Mouse (Mus musculus) olfactory bulb, adult 2 months (tissue): ENCODE results near the gene 6330409D20Rik. TPM values are rescaled to one million over a fixed set of nuclear protein-coding genes. Genes with fewer than 3 reads are reported as not detected.

ENCODE experiments used
- H3K27ac ChIP-seq: fragments of 200-500 bp; 2 replicates; pipeline ENCODE4 v1.5.1; 2012; ENCODE audit warnings: low read depth, low read length; ENCODE audit not compliant: insufficient read depth
- H3K4me1 ChIP-seq: fragments of 200-500 bp; 2 replicates; pipeline ENCODE4 v1.6.1; 2012; ENCODE audit warnings: low read length; ENCODE audit not compliant: control insufficient read depth, insufficient read depth
- H3K4me3 ChIP-seq: fragments of 200-500 bp; 2 replicates; pipeline ENCODE4 v1.5.1; 2012; ENCODE audit warnings: mild to moderate bottlenecking, low read depth, low read length, moderate library complexity; ENCODE audit not compliant: insufficient read depth
- CTCF ChIP-seq: fragments of 200-500 bp; IDR thresholded peaks from 2 replicates; pipeline ENCODE4 v1.5.1; 2012; ENCODE audit warnings: low read depth, mild to moderate bottlenecking, low read length, moderate library complexity; ENCODE audit not compliant: insufficient read depth
- POLR2A ChIP-seq: fragments of 200-500 bp; IDR thresholded peaks from 2 replicates; pipeline ENCODE4 v1.6.1; 2012; ENCODE audit warnings: mild to moderate bottlenecking, low read depth, low read length, moderate library complexity; ENCODE audit not compliant: insufficient read depth
- WGBS: fragments of 180-500 bp; shearing (Covaris S2); methylation state at CpG from one replicate; pipeline ENCODE4 v1.1.7; 2018; 5-methylcytosine and 5-hydroxymethylcytosine counted together
- polyA plus RNA-seq: library from polyadenylated mRNA; stranded (reverse); fragments of >200 nt; gene quantifications from 2 replicates; pipeline ENCODE4 v1.2.4, GENCODE M21; 2012; ENCODE audit warnings: low replicate concordance; ENCODE audit not compliant: missing spikeins, insufficient read depth, insufficient read length

6330409D20Rik gene
- polyA plus RNA-seq, 1 experiment = not detected

GRCm38 (mm10) chr2:32711301-32712056 is 29.3 kb downstream of the 6330409D20Rik start:
- whole genome bisulfite sequencing = 24% methylated on average over 9 of the region's 9 CpGs
- Histone ChIP-seq H3K4me3 (peak overlapping the region; percentile 97), H3K4me1 (peaks cover 17% of the 10 kb centered on the region), H3K27ac (no peak overlapping the region)
- TF ChIP-seq CTCF = no peak
- no peak for TF ChIP-seq POLR2A

- H3K27ac ChIP-seq = no peak overlapping the region
- no peak overlapping the region for H3K4me3 ChIP-seq
- TF ChIP-seq CTCF = no peak
- no peak for TF ChIP-seq POLR2A
- peaks cover 17% of the 10 kb centered on the region for H3K4me1 ChIP-seq
- 83% methylated on average over 5 of the region's 5 CpGs for WGBS
These were observed 30.4 kb downstream of the 6330409D20Rik start for GRCm38 (mm10) chr2:32710425-32710824.

GRCm38 (mm10) chr2:32709521-32710137 is 31.2 kb downstream of the 6330409D20Rik start:
- Histone ChIP-seq H3K27ac (no peak overlapping the region), H3K4me3 (no peak overlapping the region), H3K4me1 (peaks cover 13% of the 10 kb centered on the region)
- no peak for TF ChIP-seq CTCF
- TF ChIP-seq POLR2A = no peak
- 87% methylated on average over 20 of the region's 20 CpGs for WGBS

- Histone ChIP-seq H3K27ac (no peak overlapping the region), H3K4me3 (no peak overlapping the region), H3K4me1 (peaks cover 7% of the 10 kb centered on the region)
- WGBS = 13% methylated on average over 3 of the region's 3 CpGs
- TF ChIP-seq POLR2A = no peak
- peak; percentile 79 for TF ChIP-seq CTCF
These were observed 32.2 kb downstream of the 6330409D20Rik start for GRCm38 (mm10) chr2:32708643-32709042.

DNA sequence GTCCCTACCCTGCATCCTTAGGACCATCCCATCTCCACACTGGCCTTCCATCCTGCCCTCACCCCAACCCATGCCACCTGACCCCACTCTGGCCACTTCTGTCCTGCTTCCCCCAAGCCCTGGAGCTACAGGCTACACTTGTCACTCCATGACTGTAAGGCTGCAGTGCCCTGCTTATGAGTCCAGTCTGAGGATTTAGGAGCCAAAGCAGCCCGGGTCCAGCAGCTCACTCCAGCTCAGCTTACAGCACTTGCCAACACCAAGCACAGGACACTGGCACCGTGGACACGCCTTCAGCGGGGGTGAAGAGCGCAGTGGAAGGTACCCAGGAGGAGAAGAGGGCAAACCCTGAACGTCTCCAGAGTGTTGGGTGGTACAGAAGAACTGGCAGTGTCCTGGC is 33.8 kb downstream of the 6330409D20Rik start:
- Histone ChIP-seq H3K4me1 (0 out of 2 replicates have a peak, but pooled peaks cover 4% of the 10 kb centered on the region), H3K27ac (no peak overlapping the region), H3K4me3 (no peak overlapping the region)
- no peak for TF ChIP-seq POLR2A
- no peak for TF ChIP-seq CTCF
- 94% methylated on average over 6 of the region's 6 CpGs for WGBS

DNA sequence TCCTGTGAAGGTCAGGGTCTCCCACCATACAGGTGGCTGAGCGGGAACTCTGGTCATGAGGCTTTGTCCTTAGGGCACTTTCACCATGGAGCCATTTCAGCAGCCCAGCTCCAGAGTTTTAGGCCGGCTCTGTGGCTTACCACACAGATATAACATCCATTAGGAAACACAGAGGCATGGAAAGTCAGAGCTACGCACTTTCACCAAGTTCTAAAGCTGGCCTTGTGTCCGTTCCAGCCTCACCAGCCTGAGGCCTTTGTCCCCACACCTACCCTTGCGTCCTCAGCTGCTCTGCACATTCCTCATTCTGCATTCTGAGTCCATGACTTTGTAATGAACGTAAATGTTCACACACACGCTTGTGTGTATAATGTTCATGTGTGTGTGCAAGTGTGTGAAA is 35.8 kb downstream of the 6330409D20Rik start:
- H3K4me3 ChIP-seq = no peak overlapping the region
- no peak overlapping the region for H3K27ac ChIP-seq
- no peaks in the 10 kb centered on the region for H3K4me1 ChIP-seq
- TF ChIP-seq CTCF = no peak
- no peak for TF ChIP-seq POLR2A
- 89% methylated on average over 7 of the region's 7 CpGs for WGBS

- 73% methylated on average over 2 of the region's 2 CpGs for WGBS
- TF ChIP-seq POLR2A (no peak), CTCF (no peak)
- no peaks in the 10 kb centered on the region for H3K4me1 ChIP-seq
These were observed 36.8 kb downstream of the 6330409D20Rik start, which contains the start of gene Fpgs for GRCm38 (mm10) chr2:32704021-32704421. TSS of gene Fpgs (minus strand) at chr2:32704145.

GRCm38 (mm10) chr2:32703046-32703445 is 37.8 kb downstream of the 6330409D20Rik start:
- 94% methylated on average over 8 of the region's 8 CpGs for WGBS
- Histone ChIP-seq H3K4me1 (no peaks in the 10 kb centered on the region), H3K27ac (no peak overlapping the region), H3K4me3 (no peak overlapping the region)
- TF ChIP-seq POLR2A = no peak
- TF ChIP-seq CTCF = no peak

More at GRCm38 (mm10) chr2:32704021-32704421, 36.8 kb downstream of the 6330409D20Rik start, which contains the start of gene Fpgs:
- Histone ChIP-seq H3K27ac (no peak within 1 kb of the TSS), H3K4me3 (no peak within 1 kb of the TSS)

- H3K4me1 ChIP-seq = no peaks in the 10 kb centered on the region
- no peak for TF ChIP-seq CTCF
- no peak for TF ChIP-seq POLR2A
- H3K27ac ChIP-seq = no peak overlapping the region
- no peak overlapping the region for H3K4me3 ChIP-seq
- 88% methylated on average over 14 of the region's 14 CpGs for WGBS
These were observed 39.7 kb downstream of the 6330409D20Rik start for GRCm38 (mm10) chr2:32700966-32701743.
